Mouse (Mus musculus): ENCODE data around the gene Zfp706. TPM values are rescaled to one million over a fixed set of nuclear protein-coding genes. Genes with fewer than 3 reads are reported as not detected.

Zfp706 gene
- polyA plus RNA-seq, 1 experiment = 199 TPM

DNA sequence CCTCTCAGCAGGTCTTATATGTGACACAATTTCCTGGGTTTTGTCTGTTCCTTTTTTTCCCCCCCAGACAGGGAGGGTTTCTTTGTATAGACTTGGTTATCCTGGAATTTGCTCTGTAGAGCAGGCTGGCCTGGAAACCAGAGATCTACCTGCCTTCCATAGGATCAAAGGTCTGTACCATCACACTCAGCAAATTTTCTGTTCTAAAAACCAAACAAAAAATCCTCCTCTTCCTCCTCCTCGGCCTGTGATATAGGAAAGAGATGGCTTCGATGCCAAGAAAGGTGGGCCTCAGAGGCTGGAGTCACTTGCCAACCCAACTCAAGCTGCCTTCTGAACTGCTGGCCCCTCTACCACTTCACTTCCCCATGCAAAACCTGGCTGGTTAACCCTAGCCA, 18.9 kb downstream of the Zfp706 start:
- H3ac ChIP-seq (ENCODE audit: control insufficient read depth, insufficient read length) = no peak overlapping the region
- H3K4me3 ChIP-seq = no peak overlapping the region
- H3K27me3 ChIP-seq (ENCODE audit: control insufficient read depth, insufficient read depth, insufficient read length) = no peaks in the 10 kb centered on the region
- no peaks in the 10 kb centered on the region for H3K79me2 ChIP-seq (ENCODE audit: control insufficient read depth, insufficient read depth)
- H3K4me2 ChIP-seq (ENCODE audit: low read depth) = no peak overlapping the region
- no peaks in the 10 kb centered on the region for H3K36me3 ChIP-seq (ENCODE audit: control insufficient read depth, insufficient read depth)
- no peak for TF ChIP-seq MAX (IDR thresholded peaks at IDR 0.05; ENCODE audit: low read depth)
- no peak for TF ChIP-seq MYOG (IDR thresholded peaks at IDR 0.05; ENCODE audit: control insufficient read depth in 1 of 3, insufficient read depth in 1 of 3, insufficient read length in 2 of 3, low read depth in 2 of 3)
- no peak for TF ChIP-seq TCF3 (IDR thresholded peaks at IDR 0.05; ENCODE audit: insufficient read length, low read depth)
- TF ChIP-seq E2F4 (IDR thresholded peaks at IDR 0.05; ENCODE audit: insufficient read depth) = no peak
- TF ChIP-seq REST (IDR thresholded peaks at IDR 0.05; ENCODE audit: insufficient read depth, insufficient read length) = no peak
- TF ChIP-seq SRF (IDR thresholded peaks at IDR 0.05; ENCODE audit: control insufficient read depth, insufficient read length, low read depth) = no peak
- no peak for TF ChIP-seq POLR2AphosphoS2 (IDR thresholded peaks at IDR 0.05; ENCODE audit: insufficient read length, low read depth)
- TF ChIP-seq CEBPB (IDR thresholded peaks at IDR 0.05; ENCODE audit: insufficient read depth, poor library complexity, severe bottlenecking) = no peak
- TF ChIP-seq TCF12 (IDR thresholded peaks at IDR 0.05; ENCODE audit: insufficient read depth, poor library complexity, severe bottlenecking) = no peak
- no peak for TF ChIP-seq USF1 (IDR thresholded peaks at IDR 0.05; ENCODE audit: low read depth)
- TF ChIP-seq MYOD1 (IDR thresholded peaks at IDR 0.05; ENCODE audit: control insufficient read depth in 1 of 3, insufficient read length in 2 of 3, low read depth in 2 of 3) = no peak

DNA sequence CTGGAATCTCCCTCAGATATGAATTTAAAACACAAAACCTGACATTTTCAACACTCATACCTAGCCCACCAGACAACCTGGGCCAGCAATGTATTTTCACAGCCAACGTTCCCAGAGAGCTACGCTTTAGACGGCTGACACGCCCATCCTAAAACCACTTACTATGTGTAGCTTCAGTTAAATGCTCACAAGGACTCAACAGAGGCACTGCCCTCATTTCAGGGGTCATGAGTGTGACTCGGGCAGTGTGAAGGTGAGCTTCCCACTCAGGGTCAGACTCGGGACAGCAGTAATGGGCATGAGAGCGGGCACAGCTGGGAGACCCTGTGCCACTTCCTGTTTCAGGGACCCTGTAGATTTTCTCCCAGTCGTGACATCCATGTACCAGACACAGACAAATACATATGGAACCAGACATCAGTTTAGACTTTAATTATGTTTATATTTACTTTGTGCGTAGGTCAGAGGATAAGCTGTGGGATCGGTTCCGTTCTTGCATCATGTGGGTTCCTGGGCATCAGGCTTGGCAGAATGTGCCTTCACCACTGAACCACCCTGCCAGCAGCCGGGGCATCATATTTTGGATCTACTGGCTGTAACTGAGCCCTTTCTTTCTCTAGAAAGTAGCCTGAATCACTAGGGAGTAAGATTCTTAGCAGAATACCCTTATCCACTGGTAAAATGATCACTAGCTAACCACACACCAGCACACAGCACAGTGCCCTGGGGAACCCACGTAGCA, 19.4 kb downstream of the Zfp706 start:
- Histone ChIP-seq H3ac (ENCODE audit: control insufficient read depth, insufficient read length) (no peak overlapping the region), H3K4me3 (no peak overlapping the region), H3K79me2 (ENCODE audit: control insufficient read depth, insufficient read depth) (no peaks in the 10 kb centered on the region), H3K27me3 (ENCODE audit: control insufficient read depth, insufficient read depth, insufficient read length) (no peaks in the 10 kb centered on the region), H3K4me2 (ENCODE audit: low read depth) (peak overlapping the region; percentile 55), H3K36me3 (ENCODE audit: control insufficient read depth, insufficient read depth) (no peaks in the 10 kb centered on the region)
- TF ChIP-seq USF1 (IDR thresholded peaks at IDR 0.05; ENCODE audit: low read depth) (no peak), MYOG (IDR thresholded peaks at IDR 0.05; ENCODE audit: control insufficient read depth in 1 of 3, insufficient read depth in 1 of 3, insufficient read length in 2 of 3, low read depth in 2 of 3) (no peak), TCF12 (IDR thresholded peaks at IDR 0.05; ENCODE audit: insufficient read depth, poor library complexity, severe bottlenecking) (no peak), MYOD1 (IDR thresholded peaks at IDR 0.05; ENCODE audit: control insufficient read depth in 1 of 3, insufficient read length in 2 of 3, low read depth in 2 of 3) (no peak), MAX (IDR thresholded peaks at IDR 0.05; ENCODE audit: low read depth) (no peak), POLR2A (IDR thresholded peaks at IDR 0.05; ENCODE audit: insufficient read length, low read depth) (no peak)

DNA sequence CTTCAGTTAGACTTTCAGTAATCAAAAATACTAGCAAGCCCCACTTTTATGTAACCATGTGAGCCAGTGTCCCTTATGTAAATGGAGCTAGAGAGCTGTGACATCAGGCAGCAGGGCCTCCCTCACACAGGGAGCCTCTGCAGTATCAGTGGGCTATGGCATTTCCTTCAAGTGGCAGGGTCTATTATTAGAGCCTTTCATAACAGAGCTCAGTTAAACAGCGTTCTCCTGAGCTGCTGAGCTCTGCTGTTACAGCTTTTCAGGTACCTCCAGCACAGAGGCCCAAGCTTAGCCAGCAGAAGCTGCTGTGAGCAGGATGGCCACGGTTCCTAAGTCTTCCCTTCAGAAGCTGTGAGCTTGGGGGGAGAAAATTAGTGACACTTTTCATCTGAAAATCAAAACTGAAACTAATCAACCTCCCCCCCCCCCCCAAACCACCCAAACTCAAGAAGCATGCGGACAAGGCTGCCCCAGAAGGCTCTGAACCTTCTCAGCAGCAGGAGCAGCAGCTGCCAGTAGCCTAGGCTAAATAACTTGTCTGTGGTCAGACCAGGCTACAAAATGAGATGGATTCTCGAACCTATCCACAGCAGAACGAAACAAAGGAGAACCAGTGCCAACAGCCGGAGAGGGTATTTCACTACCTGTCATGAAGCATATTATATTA, 20.2 kb downstream of the Zfp706 start:
- Histone ChIP-seq H3K36me3 (ENCODE audit: control insufficient read depth, insufficient read depth) (no peaks in the 10 kb centered on the region), H3ac (ENCODE audit: control insufficient read depth, insufficient read length) (no peak overlapping the region), H3K27me3 (ENCODE audit: control insufficient read depth, insufficient read depth, insufficient read length) (no peaks in the 10 kb centered on the region), H3K4me3 (no peak overlapping the region), H3K4me2 (ENCODE audit: low read depth) (peak overlapping the region; percentile 55), H3K79me2 (ENCODE audit: control insufficient read depth, insufficient read depth) (no peaks in the 10 kb centered on the region)
- TF ChIP-seq SRF (IDR thresholded peaks at IDR 0.05; ENCODE audit: control insufficient read depth, insufficient read length, low read depth) (no peak), USF1 (IDR thresholded peaks at IDR 0.05; ENCODE audit: low read depth) (no peak), REST (IDR thresholded peaks at IDR 0.05; ENCODE audit: insufficient read depth, insufficient read length) (no peak), TCF12 (IDR thresholded peaks at IDR 0.05; ENCODE audit: insufficient read depth, poor library complexity, severe bottlenecking) (no peak), E2F4 (IDR thresholded peaks at IDR 0.05; ENCODE audit: insufficient read depth) (no peak), MYOG (IDR thresholded peaks at IDR 0.05; ENCODE audit: control insufficient read depth in 1 of 3, insufficient read depth in 1 of 3, insufficient read length in 2 of 3, low read depth in 2 of 3) (peak in 1 of 3 experiments; percentile 72), POLR2AphosphoS2 (IDR thresholded peaks at IDR 0.05; ENCODE audit: insufficient read length, low read depth) (no peak), POLR2A (IDR thresholded peaks at IDR 0.05; ENCODE audit: insufficient read length, low read depth) (no peak), CEBPB (IDR thresholded peaks at IDR 0.05; ENCODE audit: insufficient read depth, poor library complexity, severe bottlenecking) (no peak), MAX (IDR thresholded peaks at IDR 0.05; ENCODE audit: low read depth) (no peak), MYOD1 (IDR thresholded peaks at IDR 0.05; ENCODE audit: control insufficient read depth in 1 of 3, insufficient read length in 2 of 3, low read depth in 2 of 3) (peak; percentile 4 to 66 (median 57)), TCF3 (IDR thresholded peaks at IDR 0.05; ENCODE audit: insufficient read length, low read depth) (no peak)

DNA sequence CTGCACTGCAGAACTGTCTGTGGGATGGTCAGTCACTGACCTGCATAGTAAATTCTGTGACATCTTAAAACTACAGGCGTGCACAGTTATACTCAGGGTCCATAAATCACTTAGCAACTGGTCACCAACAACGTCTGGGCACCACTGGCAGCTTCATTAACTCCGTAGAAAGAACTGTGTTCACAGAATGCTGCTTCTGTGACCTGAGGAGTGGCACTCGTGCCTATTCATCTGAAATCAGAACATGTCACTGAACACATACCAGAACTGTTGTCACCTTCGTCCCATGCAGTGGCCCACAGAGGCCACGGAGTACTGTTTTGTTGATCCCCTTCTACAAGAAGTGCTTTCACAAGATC, 22.0 kb downstream of the Zfp706 start:
- Histone ChIP-seq H3K36me3 (ENCODE audit: control insufficient read depth, insufficient read depth) (no peaks in the 10 kb centered on the region), H3K4me2 (ENCODE audit: low read depth) (no peak overlapping the region), H3ac (ENCODE audit: control insufficient read depth, insufficient read length) (no peak overlapping the region), H3K79me2 (ENCODE audit: control insufficient read depth, insufficient read depth) (no peaks in the 10 kb centered on the region), H3K27me3 (ENCODE audit: control insufficient read depth, insufficient read depth, insufficient read length) (no peaks in the 10 kb centered on the region), H3K4me3 (no peak overlapping the region)
- TF ChIP-seq TCF3 (IDR thresholded peaks at IDR 0.05; ENCODE audit: insufficient read length, low read depth) (no peak), MYOD1 (IDR thresholded peaks at IDR 0.05; ENCODE audit: control insufficient read depth in 1 of 3, insufficient read length in 2 of 3, low read depth in 2 of 3) (no peak), POLR2AphosphoS2 (IDR thresholded peaks at IDR 0.05; ENCODE audit: insufficient read length, low read depth) (no peak), MYOG (IDR thresholded peaks at IDR 0.05; ENCODE audit: control insufficient read depth in 1 of 3, insufficient read depth in 1 of 3, insufficient read length in 2 of 3, low read depth in 2 of 3) (no peak), CEBPB (IDR thresholded peaks at IDR 0.05; ENCODE audit: insufficient read depth, poor library complexity, severe bottlenecking) (no peak), SRF (IDR thresholded peaks at IDR 0.05; ENCODE audit: control insufficient read depth, insufficient read length, low read depth) (no peak), USF1 (IDR thresholded peaks at IDR 0.05; ENCODE audit: low read depth) (no peak), MAX (IDR thresholded peaks at IDR 0.05; ENCODE audit: low read depth) (no peak), REST (IDR thresholded peaks at IDR 0.05; ENCODE audit: insufficient read depth, insufficient read length) (no peak), E2F4 (IDR thresholded peaks at IDR 0.05; ENCODE audit: insufficient read depth) (no peak), POLR2A (IDR thresholded peaks at IDR 0.05; ENCODE audit: insufficient read length, low read depth) (no peak), TCF12 (IDR thresholded peaks at IDR 0.05; ENCODE audit: insufficient read depth, poor library complexity, severe bottlenecking) (no peak)

All from myocyte (in vitro differentiated cells).